Mouse (Mus musculus) stomach, postnatal 0 days (tissue): Measurements from ENCODE around the gene Col20a1. TPM values are rescaled to one million over a fixed set of nuclear protein-coding genes. Genes with fewer than 3 reads are reported as not detected.

Source experiments
- ATAC-seq: fragments of 200-750 bp; cut with Nextera tagmentation; 2 replicates; pipeline ENCODE4 v1.8.0; 2017; ENCODE audit not compliant: low FRiP score, low TSS enrichment
- DNase-seq: peaks from one replicate; pipeline ENCODE4 v3.0.0-alpha.2; 2016; ENCODE audit warnings: low spot score
- H3K27ac ChIP-seq: fragments of 300-500 bp; sonication (generic); replicated peaks from 2 replicates; pipeline ENCODE4 v1.5.1; 2014; ENCODE audit warnings: mild to moderate bottlenecking, control low read depth
- H3K27me3 ChIP-seq: fragments of 300-500 bp; sonication (generic); 2 replicates; pipeline ENCODE4 v1.6.1; 2014; ENCODE audit warnings: low read length; ENCODE audit not compliant: control insufficient read depth, insufficient read depth
- H3K36me3 ChIP-seq: fragments of 300-500 bp; sonication (generic); 2 replicates; pipeline ENCODE4 v1.6.1; 2014; ENCODE audit warnings: low read length, mixed read lengths; ENCODE audit not compliant: control insufficient read depth, insufficient read depth
- H3K4me1 ChIP-seq: fragments of 300-500 bp; sonication (generic); replicated peaks from 2 replicates; pipeline ENCODE4 v1.6.1; 2014; ENCODE audit warnings: antibody characterized with exemption; ENCODE audit not compliant: control insufficient read depth, insufficient read depth
- H3K4me2 ChIP-seq: fragments of 300-500 bp; sonication (generic); replicated peaks from 2 replicates; pipeline ENCODE4 v1.6.1; 2014; ENCODE audit warnings: low read depth, mild to moderate bottlenecking, control low read depth, moderate library complexity
- H3K4me3 ChIP-seq: fragments of 300-500 bp; sonication (generic); 2 replicates; pipeline ENCODE4 v1.5.1; 2014; ENCODE audit warnings: low read depth, low read length, control low read depth
- H3K9ac ChIP-seq: fragments of 300-500 bp; sonication (generic); 2 replicates; pipeline ENCODE4 v1.6.1; 2014; ENCODE audit warnings: mild to moderate bottlenecking, low read length, control low read depth, mixed read lengths
- H3K9me3 ChIP-seq: fragments of 300-500 bp; sonication (generic); 2 replicates; pipeline ENCODE4 v1.6.1; 2016; ENCODE audit warnings: low read length; ENCODE audit not compliant: control insufficient read depth
- CTCF ChIP-seq: IDR thresholded peaks from 2 replicates; pipeline ENCODE4 v1.5.1; 2016; ENCODE audit warnings: antibody characterized with exemption, low read depth, mild to moderate bottlenecking, moderate library complexity
- EP300 ChIP-seq: optimal IDR thresholded peaks from 2 replicates; pipeline ENCODE3; 2016; ENCODE audit warnings: antibody characterized with exemption
- WGBS: fragments of 180-500 bp; shearing (Covaris S2); extraction: QIAGEN DNeasy Blood & Tissue Kit; methylation state at CpG from one replicate; pipeline ENCODE4 v1.1.7; 2014; 5-methylcytosine and 5-hydroxymethylcytosine counted together
- polyA plus RNA-seq: library from polyadenylated mRNA; unstranded; fragments of >200 nt; fragmentation: Nextera tagmentation; extraction: Ambion mirVana; gene quantifications from 2 replicates; pipeline ENCODE4 v1.2.1, GENCODE M21; 2015

Gene Col20a1
- polyA plus RNA-seq, 1 experiment from 2014 or later: 0.98 TPM

- no peaks in the 10 kb centered on the region for H3K36me3 ChIP-seq
- H3K9me3 ChIP-seq: no peaks in the 10 kb centered on the region
- H3K9ac ChIP-seq: no peak overlapping the region
- H3K27me3 ChIP-seq: no peaks in the 10 kb centered on the region
- ATAC-seq (no peak), DNase-seq (no peak)
- H3K4me2 ChIP-seq: no peak overlapping the region
- no peak for TF ChIP-seq CTCF
- no peak for TF ChIP-seq EP300
- no peak overlapping the region for H3K4me3 ChIP-seq
- no peaks in the 10 kb centered on the region for H3K4me1 ChIP-seq
- H3K27ac ChIP-seq: no peak overlapping the region
- WGBS: 38% methylated on average over 8 of the region's 8 CpGs
Measured at GRCm38 (mm10) chr2:181057341-181057740, 71.0 kb downstream of the Col20a1 start.

- no peak for TF ChIP-seq EP300
- TF ChIP-seq CTCF: no peak
- no peak overlapping the region for H3K4me2 ChIP-seq
- H3K36me3 ChIP-seq: no peaks in the 10 kb centered on the region
- H3K9me3 ChIP-seq: no peaks in the 10 kb centered on the region
- no peaks in the 10 kb centered on the region for H3K27me3 ChIP-seq
- no peak overlapping the region for H3K27ac ChIP-seq
- H3K4me1 ChIP-seq: no peaks in the 10 kb centered on the region
- no peak overlapping the region for H3K9ac ChIP-seq
- DNase-seq (no peak), ATAC-seq (no peak)
- H3K4me3 ChIP-seq: no peak overlapping the region
- 33% methylated on average over 3 of the region's 3 CpGs for WGBS
Measured at GRCm38 (mm10) chr2:181058193-181058592, 71.9 kb downstream of the Col20a1 start.

- Histone ChIP-seq H3K4me2 (no peak overlapping the region), H3K9me3 (no peaks in the 10 kb centered on the region), H3K9ac (no peak overlapping the region), H3K27ac (no peak overlapping the region), H3K36me3 (no peaks in the 10 kb centered on the region), H3K4me1 (no peaks in the 10 kb centered on the region), H3K4me3 (no peak overlapping the region), H3K27me3 (no peaks in the 10 kb centered on the region)
- 11% methylated on average over 5 of the region's 5 CpGs for WGBS
- TF ChIP-seq CTCF (peak; percentile 97), EP300 (no peak)
- ATAC-seq: peak; percentile 60
- DNase-seq: peak; percentile 81
Measured at GRCm38 (mm10) chr2:181060127-181060526, 73.8 kb downstream of the Col20a1 start.

GRCm38 (mm10) chr2:181065827-181066226, 79.5 kb downstream of the Col20a1 start:
- Histone ChIP-seq H3K9ac (no peak overlapping the region), H3K27me3 (no peaks in the 10 kb centered on the region), H3K36me3 (no peaks in the 10 kb centered on the region), H3K4me1 (no peaks in the 10 kb centered on the region), H3K4me3 (no peak overlapping the region), H3K4me2 (no peak overlapping the region), H3K9me3 (no peaks in the 10 kb centered on the region), H3K27ac (no peak overlapping the region)
- DNase-seq: no peak
- TF ChIP-seq EP300 (no peak), CTCF (no peak)
- no peak for ATAC-seq
- 29% methylated on average over 4 of the region's 4 CpGs for WGBS

Other genes starting within 250 kb of the Col20a1 start
- not detected in 2 replicates for gene Bhlhe23, start 209.6 kb upstream of the Col20a1 start, polyA plus RNA-seq
- gene Ythdf1, start 65.6 kb upstream of the Col20a1 start, polyA plus RNA-seq: 26.2 and 27.6 TPM in 2 replicates
- gene Birc7, start 57.5 kb upstream of the Col20a1 start, polyA plus RNA-seq: 0.06 and 0.11 TPM in 2 replicates
- gene Nkain4, start 31.8 kb upstream of the Col20a1 start, polyA plus RNA-seq: 42.7 and 44.0 TPM in 2 replicates
- 45.1 and 45.2 TPM in 2 replicates for gene Arfgap1, start 19.3 kb upstream of the Col20a1 start, polyA plus RNA-seq
- gene Chrna4, start 57.0 kb downstream of the Col20a1 start, polyA plus RNA-seq: 0.18 and 0.22 TPM in 2 replicates
- gene Kcnq2, start 148.8 kb downstream of the Col20a1 start, polyA plus RNA-seq: 0.42 and 0.59 TPM in 2 replicates
- 0.40 and 0.42 TPM in 2 replicates for gene Eef1a2, start 170.5 kb downstream of the Col20a1 start, polyA plus RNA-seq
- 294 and 310 TPM in 2 replicates for gene Ppdpf, start 200.7 kb downstream of the Col20a1 start, polyA plus RNA-seq
- gene Ptk6, start 216.3 kb downstream of the Col20a1 start, polyA plus RNA-seq: 5.8 and 5.9 TPM in 2 replicates
- 1.7 and 1.8 TPM in 2 replicates for gene Srms, start 226.7 kb downstream of the Col20a1 start, polyA plus RNA-seq
- 0.36 and 0.45 TPM in 2 replicates for gene Fndc11, start 233.5 kb downstream of the Col20a1 start, polyA plus RNA-seq